Mouse (Mus musculus): Measurements from ENCODE around the gene 4930595D18Rik.

DNA sequence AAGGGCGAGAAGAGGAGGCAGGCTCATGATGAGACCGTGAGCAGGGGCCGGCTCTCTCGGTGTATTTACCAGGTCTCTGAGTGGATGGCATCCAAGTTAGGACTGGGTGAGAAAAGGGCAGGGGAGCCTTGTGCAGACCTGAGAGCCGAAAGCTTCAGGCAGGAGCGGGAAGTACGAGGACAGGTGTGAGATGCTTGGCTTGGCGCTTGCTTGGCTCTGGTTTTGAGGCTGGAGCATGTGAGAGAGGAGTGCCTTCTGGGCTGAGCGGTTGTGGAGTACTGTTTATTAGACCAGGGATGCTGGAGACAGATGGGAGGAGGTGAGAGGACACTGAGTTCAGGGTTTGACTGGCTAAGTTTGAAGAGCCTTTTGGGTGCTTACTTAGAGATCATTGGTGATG, 9.0 kb upstream of the 4930595D18Rik start:
- TF ChIP-seq CTCF (IDR thresholded peaks at IDR 0.05; ENCODE audit: low read depth, low read length): no peak
- no peak for TF ChIP-seq POLR2A (IDR thresholded peaks at IDR 0.05; ENCODE audit: extremely low read depth, insufficient read depth, low read length)

Measured in liver, adult 2 months (tissue).